Mouse (Mus musculus): ENCODE data around the gene Ephb4. TPM values are rescaled to one million over a fixed set of nuclear protein-coding genes. Genes with fewer than 3 reads are reported as not detected.
A peak's percentile ranks its signal among the peaks of the same experiment; 100 is the strongest.

The Ephb4 gene
- total RNA-seq, 2 experiments from 2014 or later = not detected

GRCm38 (mm10) chr5:137333512-137334174 lies 16.3 kb upstream of the Ephb4 start, which contains the start of gene Slc12a9:
Gene Slc12a9 (minus strand): TSS chr5:137333597.
- peak; percentile 95 for ATAC-seq (replicated peaks; ENCODE audit: low FRiP score, low TSS enrichment, poor library complexity, severe bottlenecking)

- ATAC-seq (replicated peaks; ENCODE audit: low FRiP score, low TSS enrichment, poor library complexity, severe bottlenecking) = no peak
These were observed 15.6 kb upstream of the Ephb4 start for GRCm38 (mm10) chr5:137334317-137334716.

GRCm38 (mm10) chr5:137335066-137335465 lies 14.8 kb upstream of the Ephb4 start:
- ATAC-seq (replicated peaks; ENCODE audit: low FRiP score, low TSS enrichment, poor library complexity, severe bottlenecking) = no peak

- no peak for ATAC-seq (replicated peaks; ENCODE audit: low FRiP score, low TSS enrichment, poor library complexity, severe bottlenecking)
These were observed 12.7 kb upstream of the Ephb4 start for GRCm38 (mm10) chr5:137337190-137337589.

- peak; percentile 63 for ATAC-seq (replicated peaks; ENCODE audit: low FRiP score, low TSS enrichment, poor library complexity, severe bottlenecking)
These were observed 11.7 kb upstream of the Ephb4 start for GRCm38 (mm10) chr5:137338256-137338655.

GRCm38 (mm10) chr5:137338663-137339289 lies 11.1 kb upstream of the Ephb4 start:
- no peak for ATAC-seq (replicated peaks; ENCODE audit: low FRiP score, low TSS enrichment, poor library complexity, severe bottlenecking)

GRCm38 (mm10) chr5:137339290-137339979 lies 10.5 kb upstream of the Ephb4 start:
- no peak for ATAC-seq (replicated peaks; ENCODE audit: low FRiP score, low TSS enrichment, poor library complexity, severe bottlenecking)

- peak; percentile 45 for ATAC-seq (replicated peaks; ENCODE audit: low FRiP score, low TSS enrichment, poor library complexity, severe bottlenecking)
These were observed 9.7 kb upstream of the Ephb4 start for GRCm38 (mm10) chr5:137340222-137340621.

- ATAC-seq (replicated peaks; ENCODE audit: low FRiP score, low TSS enrichment, poor library complexity, severe bottlenecking) = no peak
These were observed 7.4 kb upstream of the Ephb4 start for GRCm38 (mm10) chr5:137342407-137343012.

- no peak for ATAC-seq (replicated peaks; ENCODE audit: low FRiP score, low TSS enrichment, poor library complexity, severe bottlenecking)
These were observed 6.5 kb upstream of the Ephb4 start for GRCm38 (mm10) chr5:137343412-137343811.

- ATAC-seq (replicated peaks; ENCODE audit: low FRiP score, low TSS enrichment, poor library complexity, severe bottlenecking) = no peak
These were observed 6.0 kb upstream of the Ephb4 start for GRCm38 (mm10) chr5:137343869-137344268.

GRCm38 (mm10) chr5:137345821-137346220 lies 4.1 kb upstream of the Ephb4 start:
- no peak for ATAC-seq (replicated peaks; ENCODE audit: low FRiP score, low TSS enrichment, poor library complexity, severe bottlenecking)

GRCm38 (mm10) chr5:137346388-137346787 lies 3.5 kb upstream of the Ephb4 start:
- ATAC-seq (replicated peaks; ENCODE audit: low FRiP score, low TSS enrichment, poor library complexity, severe bottlenecking) = no peak

- ATAC-seq (replicated peaks; ENCODE audit: low FRiP score, low TSS enrichment, poor library complexity, severe bottlenecking) = no peak
These were observed 2.9 kb upstream of the Ephb4 start for GRCm38 (mm10) chr5:137346983-137347382.

GRCm38 (mm10) chr5:137347856-137348255 lies 2.1 kb upstream of the Ephb4 start:
- no peak for ATAC-seq (replicated peaks; ENCODE audit: low FRiP score, low TSS enrichment, poor library complexity, severe bottlenecking)

GRCm38 (mm10) chr5:137348482-137349383 lies 1.2 kb upstream of the Ephb4 start:
- no peak for ATAC-seq (replicated peaks; ENCODE audit: low FRiP score, low TSS enrichment, poor library complexity, severe bottlenecking)

- no peak for ATAC-seq (replicated peaks; ENCODE audit: low FRiP score, low TSS enrichment, poor library complexity, severe bottlenecking)
These were observed 522 bp downstream of the Ephb4 start for GRCm38 (mm10) chr5:137350205-137351057.

GRCm38 (mm10) chr5:137351058-137351380 lies 1.1 kb downstream of the Ephb4 start:
- no peak for ATAC-seq (replicated peaks; ENCODE audit: low FRiP score, low TSS enrichment, poor library complexity, severe bottlenecking)

All from megakaryocyte-erythroid progenitor cell, adult 5-6 weeks (primary cell).